Mouse (Mus musculus) Patski (cell line): Measurements from ENCODE around the gene Rec114. TPM values are rescaled to one million over a fixed set of nuclear protein-coding genes. Genes with fewer than 3 reads are reported as not detected.
A peak's percentile ranks its signal among the peaks of the same experiment; 100 is the strongest.

ENCODE experiments used
- ATAC-seq: fragments of 100-300 bp; one replicate; pipeline ENCODE4 v1.8.0; 2021
- CTCF ChIA-PET: fragments of 350-600 bp; sonication (Branson Sonifier 250); formaldehyde crosslinking; loops from one replicate; lab custom pipeline; 2022; ENCODE audit warnings: inconsistent platforms; lab: Charles Lee
- POLR2A ChIA-PET: fragments of 350-600 bp; sonication (Branson Sonifier 250); formaldehyde crosslinking; loops from one replicate; lab custom pipeline; 2022; ENCODE audit warnings: antibody characterized with exemption, inconsistent platforms; lab: Charles Lee
- DNase-seq: peaks from one replicate; pipeline ENCODE4 v3.0.0-alpha.2; 2011; ENCODE audit warnings: low read depth, low spot score
- H3K27me3 ChIP-seq: fragments of 371-371 bp; one replicate; pipeline ENCODE4 v1.5.1; 2021
- CTCF ChIP-seq: fragments of 100-300 bp; IDR thresholded peaks from one replicate; pipeline ENCODE4 v1.5.1; 2021
- in situ Hi-C: fragments of 300-500 bp; cut with MboI; formaldehyde crosslinking; loops from 3 replicates; pipeline ENCODE4 v1.11.1; 2018; ENCODE audit warnings: low pct_unique_long_range_greater_than_20kb, mixed read lengths
- polyA plus RNA-seq: library from polyadenylated mRNA; unstranded; gene quantifications from one replicate; pipeline ENCODE4 v1.2.3, GENCODE M21; 2021

Gene Rec114
- polyA plus RNA-seq, 1 experiment from 2014 or later: 0.36 TPM

DNA sequence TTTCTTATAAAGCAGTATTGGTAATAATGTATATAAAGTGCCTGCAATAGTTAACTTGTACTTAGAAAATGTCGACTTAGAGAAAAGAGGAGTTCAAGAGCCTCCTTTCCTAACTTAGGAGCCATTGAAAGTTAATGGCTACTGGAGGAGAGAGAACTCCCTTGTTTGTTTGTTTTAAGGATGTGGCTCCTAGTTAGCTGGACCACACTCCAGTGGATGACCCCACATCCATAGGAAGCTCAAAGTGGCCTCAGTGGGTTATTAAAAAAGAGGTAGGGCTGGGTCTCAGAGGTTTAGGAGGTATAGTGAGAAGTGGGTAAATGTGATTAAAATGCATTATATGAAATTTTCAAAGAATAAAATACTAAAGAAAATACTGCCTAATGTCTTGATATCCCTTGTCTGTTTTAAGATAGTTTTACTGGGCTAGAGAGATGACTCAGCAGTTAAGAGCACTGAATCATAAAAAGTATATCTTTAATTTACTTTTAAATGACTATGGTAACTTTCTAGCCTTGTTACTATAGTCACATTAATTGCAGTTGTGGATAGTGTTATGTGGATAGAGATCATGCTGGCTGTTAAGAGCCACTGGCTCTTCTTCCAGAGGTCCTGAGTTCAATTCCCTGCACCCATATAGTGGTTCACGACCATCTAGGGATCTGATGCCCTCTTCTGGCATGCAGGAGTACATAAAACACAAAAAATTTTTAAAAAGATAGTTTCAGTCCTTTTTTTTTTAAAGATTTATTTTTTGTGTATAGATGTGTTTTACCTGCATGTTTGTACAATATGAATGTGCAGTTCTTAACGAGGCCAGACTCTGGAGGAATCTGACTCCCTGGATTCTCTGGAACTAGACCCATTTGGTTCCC lies 128.5 kb downstream of the Rec114 start:
- POLR2A ChIA-PET: no interaction called here
- DNase-seq (no peak), ATAC-seq (no peak)
- CTCF ChIA-PET: interaction anchor here (1.4 to 2.0 kb wide), 3 partner anchors 22 to 36 kb away, joined by 3 to 6 read pairs (median 4); no protein-coding TSS in a partner anchor
- in situ Hi-C loops: no loop called here
- no peaks in the 10 kb centered on the region for H3K27me3 ChIP-seq
- TF ChIP-seq CTCF: peak; percentile 44

DNA sequence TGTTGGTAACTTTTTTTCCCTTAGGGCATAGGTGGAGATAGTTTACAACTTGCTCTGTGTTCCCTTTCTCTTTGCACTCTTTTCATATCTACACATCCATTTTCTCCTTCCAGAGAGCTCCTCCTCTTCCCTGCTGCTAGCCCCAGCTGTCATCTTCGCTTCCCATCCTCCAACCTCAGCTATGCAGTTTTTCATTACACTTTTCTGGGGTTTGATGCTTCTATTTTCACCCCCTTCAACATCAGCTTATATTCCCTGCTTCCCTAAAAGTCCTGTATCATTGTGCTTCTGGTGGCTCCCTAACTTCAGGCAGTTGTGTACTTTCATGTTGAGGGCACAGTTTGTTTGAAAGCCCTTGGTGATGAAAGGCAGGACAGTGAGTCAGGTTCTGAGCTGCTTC lies 130.0 kb downstream of the Rec114 start:
- ChIA-PET CTCF (interaction anchor here (0.9 to 2.0 kb wide), 3 partner anchors 20 to 48 kb away, joined by 3 to 6 read pairs (median 4); no protein-coding TSS in a partner anchor), POLR2A (no interaction called here)
- in situ Hi-C loops: no loop called here
- H3K27me3 ChIP-seq: no peaks in the 10 kb centered on the region
- ATAC-seq (no peak), DNase-seq (no peak)
- no peak for TF ChIP-seq CTCF

Other genes starting within 250 kb of the Rec114 start
- gene Cd276, start 188.5 kb downstream of the Rec114 start, polyA plus RNA-seq: 48.6 TPM
- 424 TPM for gene Nptn, start 161.7 kb downstream of the Rec114 start, polyA plus RNA-seq
- gene Hcn4, start 79.4 kb upstream of the Rec114 start, polyA plus RNA-seq: 0.03 TPM